Comparison of ENCODE assay signal across 28 mouse cellular contexts in genomic region chr1:92691166-92691844, GRCm38 (mm10). TPM values are rescaled to one million over a fixed set of nuclear protein-coding genes. Genes with fewer than 3 reads are reported as not detected.
DNase-seq lines count a peak whose midpoint lies in the region; ATAC-seq and TF ChIP-seq lines count a peak whose summit lies in the region.
"Had no signal": no experiment of that assay in that cellular context is flagged by ENCODE, and none has a peak within 500 bp of the region (broad histone marks: within the 10 kb centered on the region; RNA-seq: fewer than 3 reads in every experiment).

No protein-coding gene starts in this region.

- H3K27me3 ChIP-seq in forebrain, embryonic 15.5 days, result no peaks in the 10 kb centered on the region
- H3K27me3 ChIP-seq in forebrain, embryonic 14.5 days (replicated peaks; ENCODE audit: control insufficient read depth, insufficient read depth, low read length), result no peaks in the 10 kb centered on the region
- no peaks in the 10 kb centered on the region for H3K27me3 ChIP-seq in hindbrain, postnatal 0 days (ENCODE audit: insufficient read depth, low read length)
- H3K27me3 ChIP-seq in hindbrain, embryonic 10.5 days (ENCODE audit: insufficient read depth, poor library complexity, severe bottlenecking), result peaks cover 4% of the 10 kb centered on the region; the same call in 1 of the 2 replicates
- H3K27me3 ChIP-seq: embryonic facial prominence, embryonic 15.5 days; Patski had no signal

- H3K27ac ChIP-seq in forebrain, embryonic 15.5 days (replicated peaks), result 0 out of 2 replicates have a peak overlapping the region, but pooled peaks have one; percentile 8
- no peak overlapping the region for H3K27ac ChIP-seq in forebrain, embryonic 14.5 days (ENCODE audit: low read depth, low read length)
- no peak overlapping the region for H3K27ac ChIP-seq in hindbrain, postnatal 0 days
- H3K27ac ChIP-seq in hindbrain, embryonic 10.5 days, result no peak overlapping the region
- H3K27ac ChIP-seq: embryonic facial prominence, embryonic 12.5 days; embryonic facial prominence, embryonic 15.5 days; heart, adult 2 months; heart, embryonic 10.5 days; heart, embryonic 13.5 days; hindbrain, embryonic 13.5 days had no signal

- no peak overlapping the region for H3K4me3 ChIP-seq in forebrain, embryonic 15.5 days
- H3K4me3 ChIP-seq in forebrain, embryonic 14.5 days (ENCODE audit: low read depth, low read length), result no peak overlapping the region
- no peak overlapping the region for H3K4me3 ChIP-seq in hindbrain, postnatal 0 days (ENCODE audit: low read length)
- H3K4me3 ChIP-seq in hindbrain, embryonic 10.5 days, result no peak overlapping the region
- H3K4me3 ChIP-seq: embryonic facial prominence, embryonic 12.5 days; embryonic facial prominence, embryonic 15.5 days; erythroblast, embryonic 14.5 days; heart, adult 2 months; heart, embryonic 10.5 days; heart, embryonic 13.5 days; hindbrain, embryonic 13.5 days had no signal

- ATAC-seq in forebrain, embryonic 15.5 days (replicated peaks), result no peak
- ATAC-seq in forebrain, embryonic 14.5 days, result no peak
- ATAC-seq in hindbrain, postnatal 0 days, result no peak
- ATAC-seq in megakaryocyte progenitor cell, adult 5-6 weeks (replicated peaks; ENCODE audit: poor library complexity), result peak; percentile 92
- ATAC-seq: inflammation-experienced regulatory T-cells, adult 6 months; intestine, embryonic 16.5 days; Patski had no signal

- H3K4me2 ChIP-seq in forebrain, embryonic 15.5 days (replicated peaks), result no peak overlapping the region
- H3K4me2 ChIP-seq in forebrain, embryonic 14.5 days (ENCODE audit: low read length), result no peak overlapping the region
- H3K4me2 ChIP-seq in hindbrain, postnatal 0 days (ENCODE audit: low read depth, low read length), result no peak overlapping the region
- H3K4me2 ChIP-seq: embryonic facial prominence, embryonic 12.5 days; embryonic facial prominence, embryonic 15.5 days; heart, embryonic 13.5 days; hindbrain, embryonic 13.5 days had no signal

- TF ChIP-seq CTCF in hindbrain, postnatal 0 days (IDR thresholded peaks at IDR 0.05; ENCODE audit: low read depth), result no peak

- no peaks in the 10 kb centered on the region for H3K36me3 ChIP-seq in forebrain, embryonic 15.5 days
- H3K36me3 ChIP-seq in forebrain, embryonic 14.5 days (ENCODE audit: control insufficient read depth, insufficient read depth, low read length), result no peaks in the 10 kb centered on the region
- no peaks in the 10 kb centered on the region for H3K36me3 ChIP-seq in hindbrain, postnatal 0 days (ENCODE audit: insufficient read depth, low read length)
- no peaks in the 10 kb centered on the region for H3K36me3 ChIP-seq in hindbrain, embryonic 10.5 days
- H3K36me3 ChIP-seq: embryonic facial prominence, embryonic 12.5 days; embryonic facial prominence, embryonic 15.5 days; G1E; heart, embryonic 10.5 days; heart, embryonic 13.5 days; hindbrain, embryonic 13.5 days had no signal

- no peak for DNase-seq in forebrain, embryonic 14.5 days (ENCODE audit: low spot score)
- peak; percentile 22 for DNase-seq in hindbrain, postnatal 0 days (ENCODE audit: low spot score)
- no peak for DNase-seq in hindbrain, embryonic 10.5 days (ENCODE audit: low spot score)
- no peak for DNase-seq in gastrocnemius, postnatal 36 days
- DNase-seq: adrenal gland, postnatal 10 days; adrenal gland, postnatal 36 days; cerebellum, adult 18-20 months; cerebellum, adult 9-10 months; cerebellum, postnatal 14 days; gastrocnemius, postnatal 25 days; heart, adult 2 months; kidney, adult 18-20 months had no signal

- intact Hi-C loops in gastrocnemius, postnatal 36 days (cut with DNase I), result no loop called here

- H3K9ac ChIP-seq in forebrain, embryonic 15.5 days (replicated peaks), result no peak overlapping the region
- no peak overlapping the region for H3K9ac ChIP-seq in forebrain, embryonic 14.5 days (ENCODE audit: low read length)
- no peak overlapping the region for H3K9ac ChIP-seq in hindbrain, postnatal 0 days (replicated peaks; ENCODE audit: low read length)
- H3K9ac ChIP-seq: embryonic facial prominence, embryonic 12.5 days; embryonic facial prominence, embryonic 15.5 days; heart, embryonic 13.5 days; hindbrain, embryonic 13.5 days had no signal

- H3K9me3 ChIP-seq in forebrain, embryonic 15.5 days, result no peaks in the 10 kb centered on the region
- H3K9me3 ChIP-seq in forebrain, embryonic 14.5 days (replicated peaks; ENCODE audit: control insufficient read depth, low read length), result no peaks in the 10 kb centered on the region
- H3K9me3 ChIP-seq in hindbrain, postnatal 0 days (ENCODE audit: low read length), result no peaks in the 10 kb centered on the region
- no peaks in the 10 kb centered on the region for H3K9me3 ChIP-seq in hindbrain, embryonic 10.5 days
- H3K9me3 ChIP-seq: embryonic facial prominence, embryonic 12.5 days; embryonic facial prominence, embryonic 15.5 days; G1E; heart, embryonic 10.5 days; heart, embryonic 13.5 days; hindbrain, embryonic 13.5 days had no signal

- H3K4me1 ChIP-seq in forebrain, embryonic 15.5 days, result no peaks in the 10 kb centered on the region
- no peaks in the 10 kb centered on the region for H3K4me1 ChIP-seq in forebrain, embryonic 14.5 days (ENCODE audit: control insufficient read depth, insufficient read depth, low read length)
- no peaks in the 10 kb centered on the region for H3K4me1 ChIP-seq in hindbrain, postnatal 0 days (ENCODE audit: insufficient read depth, low read length)
- 0 out of 2 replicates have a peak, but pooled peaks cover 6% of the 10 kb centered on the region for H3K4me1 ChIP-seq in hindbrain, embryonic 10.5 days (replicated peaks)
- H3K4me1 ChIP-seq: embryonic facial prominence, embryonic 15.5 days had no signal

- 80% methylated on average over 3 of the region's 3 CpGs for WGBS in forebrain, embryonic 15.5 days
- WGBS in forebrain, embryonic 14.5 days, result 82% methylated on average over 3 of the region's 3 CpGs
- 78% methylated on average over 3 of the region's 3 CpGs for WGBS in hindbrain, postnatal 0 days
- 84% methylated on average over 3 of the region's 3 CpGs for WGBS in hindbrain, embryonic 10.5 days

RNA-seq across cellular contexts. Expression of gene Otos, which starts 42.7 kb away (rescaled TPM):
- polyA plus RNA-seq in forebrain, embryonic 15.5 days (2015; fragmentation: Nextera tagmentation; extraction: Ambion mirVana), result not detected in 2 replicates
- 0.11 TPM in 1 of 2 replicates, not detected in the other for polyA plus RNA-seq in forebrain, embryonic 14.5 days (2014; fragmentation: Nextera tagmentation; extraction: Ambion mirVana)
- total RNA-seq in hindbrain, postnatal 0 days (2014; rRNA removed), result not detected in 2 replicates
- 0.81 and 0.88 TPM in 2 replicates for polyA plus RNA-seq in hindbrain, postnatal 0 days (2015; fragmentation: Nextera tagmentation; extraction: Ambion mirVana)
- 0.07 TPM in 1 of 2 replicates, not detected in the other for polyA plus RNA-seq in hindbrain, embryonic 10.5 days (2016; fragmentation: Nextera tagmentation; extraction: Ambion mirVana)
- total RNA-seq in megakaryocyte progenitor cell, adult 5-6 weeks (2015), result 2.4 and 5.2 TPM in 2 replicates
- 2.7 and 5.0 TPM in 2 replicates for total RNA-seq in megakaryocyte progenitor cell, adult 5-6 weeks (2017)
- total RNA-seq in gastrocnemius, postnatal 36 days (2021), result not detected
- total RNA-seq: adrenal gland, adult 18-20 months; adrenal gland, postnatal 10 days; adrenal gland, postnatal 36 days; CH12.LX; gastrocnemius, adult 8-10 months; gastrocnemius, postnatal 25 days; heart, adult 2 months; heart, postnatal 25 days had no signal
- polyA plus RNA-seq: G1E; heart, adult 2 months; heart, embryonic 13.5 days; intestine, embryonic 16.5 days had no signal

RNA-seq across cellular contexts. Expression of gene Cops9, which starts 49.5 kb away (rescaled TPM):
- polyA plus RNA-seq in forebrain, embryonic 15.5 days (2015; fragmentation: Nextera tagmentation; extraction: Ambion mirVana), result 534 and 569 TPM in 2 replicates
- 509 and 677 TPM in 2 replicates for polyA plus RNA-seq in forebrain, embryonic 14.5 days (2014; fragmentation: Nextera tagmentation; extraction: Ambion mirVana)
- 201 and 223 TPM in 2 replicates for total RNA-seq in hindbrain, postnatal 0 days (2014; rRNA removed)
- polyA plus RNA-seq in hindbrain, postnatal 0 days (2015; fragmentation: Nextera tagmentation; extraction: Ambion mirVana), result 641 and 676 TPM in 2 replicates
- 391 and 433 TPM in 2 replicates for polyA plus RNA-seq in hindbrain, embryonic 10.5 days (2016; fragmentation: Nextera tagmentation; extraction: Ambion mirVana)
- 149 and 186 TPM in 2 replicates for total RNA-seq in megakaryocyte progenitor cell, adult 5-6 weeks (2015)
- 108 and 180 TPM in 2 replicates for total RNA-seq in megakaryocyte progenitor cell, adult 5-6 weeks (2017)
- 100 to 1,000 TPM; 170 to 184 TPM for total RNA-seq in gastrocnemius, postnatal 36 days (2021)
